Mouse (Mus musculus): ENCODE results near the gene Wdr86.
"Not testable (repeated sequence)": the region's sequence is repeated elsewhere in the genome, so short reads cannot be mapped to it uniquely, and the experiment has no call there.

Gene Wdr86

DNA sequence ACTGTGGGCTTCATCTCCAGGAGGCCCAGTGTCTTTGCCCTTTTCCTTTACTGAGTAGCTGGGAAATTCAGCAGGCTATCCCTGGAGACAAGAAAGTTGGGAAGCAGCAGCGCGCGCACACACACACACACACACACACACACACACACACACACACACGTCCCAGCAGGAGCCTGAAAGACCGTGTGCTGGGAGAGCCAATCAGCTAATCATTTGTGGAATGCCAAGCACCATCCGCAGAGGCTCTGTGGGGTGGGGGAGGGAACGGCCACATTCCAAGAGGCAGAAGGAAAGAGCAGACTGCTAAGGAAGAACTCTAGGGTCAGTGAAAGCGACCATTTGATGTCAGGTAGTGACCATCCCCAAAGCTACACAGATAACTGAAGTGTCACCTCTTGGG lies 2.6 kb upstream of the Wdr86 start:
- DNase-seq (ENCODE audit: low read depth, low spot score) = no peak

DNA sequence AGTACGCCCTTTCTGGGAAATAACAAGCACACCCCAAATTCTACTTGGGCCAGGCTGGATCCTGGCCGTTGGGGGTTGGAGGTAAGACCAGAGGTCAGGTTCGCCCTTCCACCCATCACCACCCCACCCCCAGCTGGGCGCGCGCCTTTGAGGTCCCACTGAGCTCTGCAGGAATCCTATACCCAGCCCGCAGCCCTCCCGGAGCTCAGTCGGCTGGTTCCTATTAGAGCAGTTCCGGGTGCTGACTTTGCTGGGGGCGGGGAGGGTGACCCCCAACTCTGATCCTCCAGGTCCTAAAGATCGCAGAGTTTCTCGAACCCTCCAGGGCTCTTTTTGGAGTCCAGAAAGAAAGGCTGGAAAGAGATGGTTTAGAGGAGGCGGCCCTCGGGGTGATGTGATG lies 459 bp upstream of the Wdr86 start:
- no peak for DNase-seq (ENCODE audit: low read depth, low spot score)

DNA sequence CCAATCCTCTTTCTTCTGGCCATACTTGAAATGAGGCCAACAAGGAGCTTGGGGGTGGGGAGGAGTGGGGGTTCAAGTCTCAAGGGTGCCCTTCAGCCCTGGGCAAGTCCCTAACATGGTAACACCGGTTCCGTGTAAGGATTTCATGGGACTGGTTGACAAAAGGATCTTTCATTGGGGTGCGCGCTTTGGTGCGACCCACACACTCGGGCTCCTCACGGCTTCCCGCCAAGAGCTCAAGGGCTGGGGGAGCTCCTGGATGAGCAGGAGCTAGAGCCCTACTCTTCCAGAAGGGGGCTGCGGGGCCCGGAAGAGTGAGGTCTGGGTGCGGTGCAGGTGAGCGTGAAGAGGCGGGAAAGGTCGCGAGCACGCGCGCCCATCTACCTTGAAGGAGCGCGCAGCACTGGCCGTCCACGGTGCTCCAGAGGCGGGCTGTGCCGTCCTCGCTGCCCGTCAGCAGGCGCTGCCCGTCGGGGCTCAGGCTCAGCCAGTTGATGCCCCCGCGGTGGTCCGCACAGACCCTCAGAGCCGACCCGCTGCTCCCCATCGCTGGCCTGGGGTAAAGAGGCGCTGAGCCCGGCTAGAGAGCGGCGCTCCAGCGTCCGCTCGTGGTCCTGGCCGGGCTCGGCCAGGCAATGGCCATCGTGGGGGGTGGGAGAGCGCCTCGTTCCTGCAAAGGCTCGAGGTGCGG lies 585 bp downstream of the Wdr86 start:
- no peak for DNase-seq (ENCODE audit: low read depth, low spot score)

GRCm38 (mm10) chr5:24726901-24727836 lies 3.4 kb downstream of the Wdr86 start:
- DNase-seq (ENCODE audit: low read depth, low spot score) = no peak

DNA sequence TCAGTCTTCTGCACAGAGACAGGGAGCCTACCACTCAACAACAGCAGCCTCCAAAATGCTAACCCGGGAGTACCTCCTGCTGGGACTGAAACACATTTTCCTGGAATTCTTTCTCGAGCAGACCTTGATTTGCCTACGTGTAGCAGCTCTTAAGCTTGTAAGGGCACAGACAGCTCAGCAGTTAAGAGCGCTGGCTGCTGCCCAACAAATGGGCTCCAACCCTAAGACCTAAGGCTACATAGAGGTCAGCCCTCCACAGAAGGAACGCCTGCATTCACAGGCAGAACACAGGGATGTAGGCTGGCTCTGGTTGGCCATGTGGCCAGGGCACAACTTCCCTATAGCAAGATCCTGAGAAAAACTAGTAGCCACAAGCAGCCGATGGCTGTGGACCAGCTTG lies 4.6 kb downstream of the Wdr86 start:
- DNase-seq (ENCODE audit: low read depth, low spot score) = no peak

DNA sequence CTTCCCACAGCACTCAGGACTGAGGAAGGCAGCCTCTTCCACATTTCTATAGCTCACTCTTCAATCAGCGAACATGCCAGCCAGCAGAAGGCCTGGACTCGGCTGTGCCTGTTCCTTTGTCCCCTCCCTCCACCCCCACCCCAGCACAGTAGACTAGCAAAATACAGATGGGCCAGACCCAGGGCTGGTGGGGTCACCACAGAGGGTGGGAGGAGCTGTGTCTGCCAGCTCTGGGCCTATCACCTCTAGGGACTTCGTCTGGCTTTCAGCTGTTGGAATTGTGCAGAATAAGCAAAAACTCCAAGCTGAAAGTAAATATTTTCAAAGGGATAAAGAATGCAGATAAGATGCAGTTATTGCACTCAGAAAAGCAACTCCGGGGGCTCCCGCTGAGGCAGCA lies 5.7 kb downstream of the Wdr86 start:
- no peak for DNase-seq (ENCODE audit: low read depth, low spot score)

DNA sequence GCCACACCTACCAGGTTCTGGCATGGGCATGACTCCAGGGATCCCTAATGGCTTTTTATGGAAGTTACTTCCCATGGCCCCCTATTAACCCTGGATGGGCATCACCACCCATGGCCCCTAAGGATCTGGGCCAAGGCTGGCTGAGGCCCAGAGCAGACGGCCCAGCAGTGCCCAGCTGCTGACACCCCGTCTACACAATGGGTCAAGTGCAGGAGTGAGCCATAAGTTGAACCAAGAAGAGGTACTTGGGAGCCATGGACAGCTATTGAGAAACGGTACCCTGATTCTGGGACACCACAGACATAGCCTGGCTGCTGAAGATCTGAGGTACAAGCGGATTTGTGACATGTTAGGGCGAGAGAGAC lies 6.3 kb downstream of the Wdr86 start:
- DNase-seq (ENCODE audit: low read depth, low spot score) = no peak

- DNase-seq (ENCODE audit: low read depth, low spot score) = no peak
Observed at GRCm38 (mm10) chr5:24723527-24724269, 6.8 kb downstream of the Wdr86 start.

- no peak for DNase-seq (ENCODE audit: low read depth, low spot score)
Observed at GRCm38 (mm10) chr5:24719852-24720251, 10.7 kb downstream of the Wdr86 start.

DNA sequence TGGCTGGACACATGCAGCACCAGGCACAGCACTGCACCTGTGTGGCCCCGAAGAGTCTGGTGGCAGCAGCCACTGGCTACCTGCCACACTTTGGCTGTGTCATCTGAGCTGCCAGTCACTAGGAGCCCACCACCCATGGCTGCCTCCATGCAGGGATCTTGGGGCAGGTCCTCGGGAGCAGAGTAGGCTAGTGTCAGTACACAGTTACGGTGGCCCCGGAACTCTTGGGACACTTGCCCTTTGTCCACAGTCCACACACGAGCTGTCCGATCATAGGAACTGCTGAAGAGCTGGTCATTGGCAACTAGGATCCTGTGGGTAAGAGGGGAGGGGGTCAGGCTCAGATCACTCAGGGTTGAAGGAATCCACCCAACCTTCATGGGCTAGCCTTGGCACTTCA lies 12.5 kb downstream of the Wdr86 start:
- DNase-seq (ENCODE audit: low read depth, low spot score) = no peak

- DNase-seq (ENCODE audit: low read depth, low spot score) = no peak
Observed at GRCm38 (mm10) chr5:24713987-24714386, 16.5 kb downstream of the Wdr86 start.

DNA sequence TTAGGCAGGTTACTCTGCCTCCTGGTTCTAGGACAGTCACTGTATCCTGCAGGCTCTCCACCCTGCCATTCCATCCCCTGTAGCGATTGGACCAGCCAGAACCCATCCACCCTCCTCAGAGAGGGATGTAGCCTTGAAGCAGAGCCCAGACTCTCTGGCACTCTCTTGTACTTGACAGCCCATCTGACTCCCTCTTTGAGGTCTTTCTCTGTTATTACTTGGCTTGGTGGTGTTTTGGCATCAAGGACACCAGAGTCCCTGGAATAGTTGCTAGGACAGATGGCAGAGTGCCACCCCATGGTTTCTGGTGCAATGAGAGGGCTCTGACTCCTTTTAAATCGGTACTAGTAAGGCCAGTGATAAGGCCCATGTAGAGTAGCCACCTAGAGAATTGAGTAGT lies 17.3 kb downstream of the Wdr86 start:
- DNase-seq (ENCODE audit: low read depth, low spot score) = peak; percentile 32

- no peak for DNase-seq (ENCODE audit: low read depth, low spot score)
Observed at GRCm38 (mm10) chr5:24711615-24712014, 18.9 kb downstream of the Wdr86 start.

DNA sequence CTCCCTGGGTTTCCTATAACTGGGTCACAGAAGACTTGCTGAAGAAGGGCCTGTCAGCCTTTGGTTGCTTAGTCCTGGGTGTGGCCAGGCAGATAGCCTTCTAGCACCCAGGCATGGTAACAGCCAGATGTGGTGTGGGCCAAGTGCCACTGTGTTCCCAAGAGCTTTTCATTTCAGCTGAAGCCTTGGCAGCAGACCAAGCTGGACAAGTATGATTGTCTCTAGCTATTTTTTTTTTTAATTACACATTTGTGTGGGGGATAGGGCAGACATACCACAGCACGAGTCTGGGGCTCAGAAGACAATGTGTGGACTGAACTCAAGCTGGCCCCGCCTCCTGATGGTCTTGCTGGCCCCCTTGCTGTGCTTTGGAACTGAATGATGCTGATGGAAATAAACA lies 20.6 kb downstream of the Wdr86 start:
- peak; percentile 38 for DNase-seq (ENCODE audit: low read depth, low spot score)

DNA sequence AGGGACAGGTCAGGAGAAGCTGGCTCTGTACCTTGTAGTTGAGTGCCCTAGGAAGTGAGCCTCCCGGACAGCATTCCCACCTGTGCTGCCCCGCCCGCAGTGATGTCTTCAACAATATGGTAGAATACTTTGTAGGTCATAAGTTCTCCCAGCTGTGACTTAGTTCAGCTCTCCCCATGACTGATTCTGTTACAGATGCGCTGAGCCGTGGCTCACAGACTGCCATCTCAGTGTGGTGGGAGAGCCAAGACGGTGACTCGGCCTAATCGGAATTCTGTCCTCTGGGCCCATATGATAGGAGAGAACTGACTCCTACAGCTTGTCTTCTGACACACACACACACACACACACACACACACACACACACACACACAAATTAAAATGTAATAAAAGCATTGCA lies 25.9 kb downstream of the Wdr86 start:
- DNase-seq (ENCODE audit: low read depth, low spot score) = no peak

DNA sequence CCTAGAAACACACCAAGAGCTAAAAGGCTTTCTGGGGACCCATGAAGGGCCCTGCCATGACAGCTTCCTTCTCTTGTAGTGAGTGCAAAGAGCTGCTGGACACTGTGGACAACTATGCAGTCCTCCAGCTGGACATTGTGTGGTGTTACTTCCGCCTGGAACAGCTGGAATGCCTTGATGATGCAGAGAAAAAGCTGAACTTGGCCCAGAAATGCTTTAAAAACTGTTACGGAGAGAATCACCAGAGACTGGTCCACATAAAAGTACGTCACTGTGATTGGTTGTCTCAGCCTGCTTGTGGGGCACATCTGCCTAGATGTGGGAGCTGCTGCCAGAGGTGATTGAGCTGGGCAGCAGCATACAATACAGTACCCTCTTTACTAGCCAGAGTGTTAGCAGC lies 29.3 kb downstream of the Wdr86 start:
- DNase-seq (ENCODE audit: low read depth, low spot score) = no peak

DNA sequence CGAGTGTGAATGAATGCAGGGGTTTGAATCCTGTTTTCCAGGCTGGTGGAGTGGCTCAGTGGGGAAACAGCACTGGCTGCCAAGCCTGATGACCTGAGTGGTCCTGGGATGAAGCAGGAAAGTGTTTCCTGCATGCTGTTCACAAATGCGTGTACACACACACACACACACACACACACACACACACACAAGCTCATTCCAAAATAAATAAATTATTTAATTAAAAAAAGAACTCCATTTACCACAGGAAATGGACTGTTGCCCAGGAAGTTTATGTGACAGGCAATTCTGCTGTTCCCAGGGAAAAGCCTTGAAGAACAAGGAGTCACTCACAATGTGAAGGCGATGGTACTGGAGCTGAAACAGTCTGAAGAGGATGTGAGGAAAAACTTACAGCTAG lies 33.8 kb downstream of the Wdr86 start:
- no peak for DNase-seq (ENCODE audit: low read depth, low spot score)

- DNase-seq (ENCODE audit: low read depth, low spot score) = peak; percentile 20
Observed at GRCm38 (mm10) chr5:24687696-24688095, 42.8 kb downstream of the Wdr86 start.

- DNase-seq (ENCODE audit: low read depth, low spot score) = not testable (repeated sequence)
Observed at GRCm38 (mm10) chr5:24686671-24687420, 43.7 kb downstream of the Wdr86 start.

- DNase-seq (ENCODE audit: low read depth, low spot score) = peak; percentile 26
Observed at GRCm38 (mm10) chr5:24686176-24686575, 44.4 kb downstream of the Wdr86 start.

DNA sequence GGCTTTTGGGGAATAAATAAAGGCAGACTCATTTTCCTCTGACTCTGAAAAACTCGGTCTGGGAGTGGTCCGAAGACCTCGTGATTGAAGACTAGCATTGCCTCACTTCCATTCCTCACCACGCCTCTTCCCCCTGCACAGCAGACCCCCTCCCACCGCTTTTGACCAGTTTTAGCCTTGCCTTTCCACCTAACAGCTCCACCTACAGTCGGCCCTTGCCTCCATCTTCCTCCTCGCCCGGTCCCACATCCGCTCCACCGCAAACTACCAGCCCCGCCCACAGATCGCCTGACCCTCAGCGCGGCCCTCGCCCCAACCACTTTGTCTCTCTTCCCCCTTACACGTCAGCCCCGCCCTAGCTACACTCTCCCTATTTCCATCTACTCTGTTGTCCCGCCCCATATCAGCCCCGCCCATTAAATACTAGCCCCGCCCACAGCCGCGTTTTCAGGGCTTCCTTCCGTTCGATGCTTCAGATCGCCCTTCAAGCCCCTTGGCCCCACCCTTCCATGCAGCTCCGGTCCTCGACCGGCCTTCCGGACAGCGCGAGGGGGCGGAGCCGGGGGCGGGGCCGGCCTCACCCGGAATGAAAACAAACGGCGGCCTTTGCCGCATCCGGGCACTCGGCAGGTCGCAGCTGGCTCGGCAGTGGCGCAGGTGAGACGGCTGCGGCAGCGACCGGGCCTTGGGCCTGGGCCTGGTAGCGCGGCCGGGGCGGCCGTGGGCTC lies 45.0 kb downstream of the Wdr86 start, which contains the start of gene Nub1:
Gene Nub1 (plus strand): TSS at position 167 of the 728 bp plus-strand sequence.
- DNase-seq (ENCODE audit: low read depth, low spot score) = peak; percentile 99

Measured in skeletal muscle tissue, adult 2 months (tissue).